Mouse (Mus musculus) lung, embryonic 14.5 days (tissue): ENCODE results near the gene Magi1. TPM values are rescaled to one million over a fixed set of nuclear protein-coding genes. Genes with fewer than 3 reads are reported as not detected.

ENCODE experiments used
- ATAC-seq: fragments of 200-750 bp; cut with Nextera tagmentation; 2 replicates; pipeline ENCODE4 v1.8.0; 2017; ENCODE audit warnings: mild to moderate bottlenecking, moderate TSS enrichment, moderate library complexity; ENCODE audit not compliant: insufficient read depth
- DNase-seq: peaks from one replicate; pipeline ENCODE4 v3.0.0-alpha.2; 2015
- H3K27ac ChIP-seq: fragments of 300-500 bp; sonication (generic); 2 replicates; pipeline ENCODE4 v1.5.1; 2014; ENCODE audit warnings: low read depth, mild to moderate bottlenecking, moderate library complexity
- H3K27me3 ChIP-seq: fragments of 300-500 bp; sonication (generic); 2 replicates; pipeline ENCODE4 v1.6.1; 2014; ENCODE audit warnings: low read length, control low read depth; ENCODE audit not compliant: insufficient read depth
- H3K36me3 ChIP-seq: fragments of 300-500 bp; sonication (generic); 2 replicates; pipeline ENCODE4 v1.6.1; 2014; ENCODE audit warnings: control low read depth; ENCODE audit not compliant: insufficient read depth
- H3K4me1 ChIP-seq: fragments of 300-500 bp; sonication (generic); 2 replicates; pipeline ENCODE4 v1.6.1; 2014; ENCODE audit warnings: antibody characterized with exemption, control low read depth; ENCODE audit not compliant: insufficient read depth
- H3K4me2 ChIP-seq: fragments of 300-500 bp; sonication (generic); 2 replicates; pipeline ENCODE4 v1.6.1; 2014; ENCODE audit warnings: mild to moderate bottlenecking
- H3K4me3 ChIP-seq: fragments of 300-500 bp; sonication (generic); 2 replicates; pipeline ENCODE4 v1.5.1; 2014; ENCODE audit warnings: low read depth, low read length
- H3K9ac ChIP-seq: fragments of 300-500 bp; sonication (generic); 2 replicates; pipeline ENCODE4 v1.6.1; 2014
- H3K9me3 ChIP-seq: fragments of 300-500 bp; sonication (generic); 2 replicates; pipeline ENCODE4 v1.6.1; 2016; ENCODE audit warnings: low read depth, low read length, control low read depth
- CTCF ChIP-seq: IDR thresholded peaks from 2 replicates; pipeline ENCODE4 v1.5.1; 2016; ENCODE audit warnings: antibody characterized with exemption, low read depth
- WGBS: fragments of 180-500 bp; shearing (Covaris S2); extraction: QIAGEN DNeasy Blood & Tissue Kit; methylation state at CpG from one replicate; pipeline ENCODE4 v1.1.7; 2014; 5-methylcytosine and 5-hydroxymethylcytosine counted together
- polyA plus RNA-seq: library from polyadenylated mRNA; unstranded; fragments of >200 nt; fragmentation: Nextera tagmentation; extraction: Ambion mirVana; gene quantifications from 2 replicates; pipeline ENCODE4 v1.2.1, GENCODE M21; 2014

Magi1 gene
- polyA plus RNA-seq, 1 experiment from 2014 or later: 10.1 TPM

DNA sequence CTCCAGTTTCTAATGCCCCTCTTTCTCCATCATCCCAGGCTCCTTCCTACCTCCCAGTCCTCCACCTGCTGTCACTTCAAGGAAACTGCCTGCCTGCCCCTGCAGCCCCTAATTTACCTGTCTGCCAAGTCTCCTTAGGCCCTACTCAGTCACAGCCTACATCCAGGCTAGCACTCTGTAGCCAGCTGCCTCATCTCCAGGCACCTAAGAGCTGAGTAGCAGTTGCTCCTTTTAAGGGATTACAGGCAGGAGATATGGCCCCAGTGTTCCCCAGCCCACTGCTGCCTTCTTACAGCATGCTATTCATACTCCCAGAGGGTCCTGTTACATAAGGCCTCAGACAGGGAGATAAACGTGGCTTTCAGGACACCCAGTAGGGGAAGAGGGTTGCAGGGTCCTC lies 426.9 kb downstream of the Magi1 start:
- H3K36me3 ChIP-seq: no peaks in the 10 kb centered on the region
- H3K9ac ChIP-seq: no peak overlapping the region
- no peak overlapping the region for H3K27ac ChIP-seq
- no peaks in the 10 kb centered on the region for H3K27me3 ChIP-seq
- H3K4me3 ChIP-seq: no peak overlapping the region
- H3K9me3 ChIP-seq: no peaks in the 10 kb centered on the region
- TF ChIP-seq CTCF: no peak
- no peak overlapping the region for H3K4me2 ChIP-seq
- H3K4me1 ChIP-seq: peaks cover 6% of the 10 kb centered on the region; the same call in 1 of the 2 replicates
- 28% methylated on average over 1 of the region's 1 CpGs for WGBS
- no peak for DNase-seq
- ATAC-seq: no peak

DNA sequence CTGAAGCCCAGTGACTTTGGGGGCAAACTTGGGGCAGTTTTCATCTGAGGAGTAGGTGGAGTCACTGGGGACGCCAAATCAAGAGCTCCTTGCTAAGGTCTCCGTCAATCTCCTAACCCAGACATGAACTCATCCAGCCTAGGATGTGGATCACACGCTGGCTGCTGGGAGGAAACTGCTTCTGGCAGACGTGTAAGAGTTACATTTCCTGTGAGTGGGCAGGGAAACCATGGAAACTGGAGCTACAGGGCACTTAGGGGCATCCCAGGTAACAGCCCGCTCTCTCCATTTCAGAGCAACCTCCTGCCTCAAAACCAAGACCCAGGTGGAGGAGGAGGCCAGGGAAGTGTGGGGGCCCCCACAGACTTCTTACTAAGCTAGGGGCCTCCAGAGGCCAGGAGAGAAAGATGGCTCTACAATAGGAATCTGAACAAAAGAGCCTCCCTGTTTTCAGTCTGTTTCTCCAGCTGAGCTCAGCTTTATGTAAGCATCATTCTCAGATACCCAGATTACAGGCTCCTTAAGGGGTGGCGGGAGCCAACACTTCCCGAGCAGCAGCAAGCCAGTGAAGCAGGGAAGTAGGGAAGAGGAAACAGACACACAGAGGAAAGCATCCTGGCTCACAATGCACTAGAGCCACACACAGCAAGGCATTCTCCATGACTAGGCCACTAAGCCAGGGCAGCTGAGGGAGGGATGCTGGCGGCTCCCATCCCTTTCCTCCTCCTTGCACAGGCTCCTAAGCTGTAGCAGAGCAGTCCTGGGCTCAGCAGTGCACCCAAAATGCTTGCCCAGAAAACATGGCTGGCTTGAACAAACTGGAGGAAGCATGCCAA lies 427.7 kb downstream of the Magi1 start:
- no peaks in the 10 kb centered on the region for H3K36me3 ChIP-seq
- ATAC-seq (no peak), DNase-seq (peak; percentile 34)
- H3K4me3 ChIP-seq: no peak overlapping the region
- H3K27ac ChIP-seq: 0 out of 2 replicates have a peak overlapping the region, but pooled peaks have one; percentile 18
- 32% methylated on average over 8 of the region's 8 CpGs for WGBS
- H3K27me3 ChIP-seq: no peaks in the 10 kb centered on the region
- no peak overlapping the region for H3K9ac ChIP-seq
- no peak overlapping the region for H3K4me2 ChIP-seq
- no peaks in the 10 kb centered on the region for H3K9me3 ChIP-seq
- no peak for TF ChIP-seq CTCF
- H3K4me1 ChIP-seq: peaks cover 6% of the 10 kb centered on the region; the same call in 1 of the 2 replicates

DNA sequence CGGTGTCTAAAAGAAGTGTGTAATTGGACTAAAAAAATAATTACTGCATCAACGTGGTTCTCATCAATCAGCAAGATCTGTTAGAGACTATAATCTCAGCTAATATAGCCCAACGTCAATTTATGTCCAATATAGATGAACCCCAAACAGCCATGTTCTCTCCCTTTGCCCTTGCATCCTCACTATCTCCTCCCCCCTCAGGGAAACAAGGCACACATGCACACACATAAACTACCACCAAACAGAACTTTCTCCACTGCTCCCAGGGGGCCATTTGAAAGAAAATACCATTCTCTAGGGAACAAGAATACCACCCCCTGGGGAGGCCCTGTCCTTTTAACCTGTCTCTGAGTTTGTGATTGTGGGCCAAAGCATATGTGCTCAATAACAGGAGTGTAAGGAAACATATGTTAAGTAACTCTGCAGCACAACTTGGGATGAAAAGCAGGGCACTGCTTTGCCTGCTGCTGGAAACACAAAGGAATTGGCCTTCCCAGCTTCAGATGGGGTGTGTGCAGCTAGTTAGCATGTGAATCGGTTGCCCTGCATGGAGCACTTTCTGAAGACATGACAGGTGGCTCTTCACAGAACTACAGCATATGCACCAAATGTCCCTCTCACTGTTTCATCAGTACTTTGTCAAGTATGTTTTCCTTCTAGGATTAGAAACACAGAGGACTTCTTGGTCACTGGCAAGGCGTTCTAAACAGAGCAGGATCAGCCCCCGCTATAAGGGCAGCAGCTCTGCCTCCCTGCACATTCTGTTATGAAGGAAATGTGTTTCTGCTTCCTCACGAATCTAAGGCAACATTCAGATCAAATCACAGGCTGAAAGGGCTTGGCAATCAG lies 434.6 kb downstream of the Magi1 start:
- ATAC-seq: no peak
- no peak for TF ChIP-seq CTCF
- H3K27me3 ChIP-seq: no peaks in the 10 kb centered on the region
- 54% methylated on average over 7 of the region's 7 CpGs for WGBS
- no peaks in the 10 kb centered on the region for H3K9me3 ChIP-seq
- H3K4me1 ChIP-seq: no peaks in the 10 kb centered on the region
- no peak overlapping the region for H3K4me3 ChIP-seq
- no peak overlapping the region for H3K9ac ChIP-seq
- no peak overlapping the region for H3K27ac ChIP-seq
- H3K4me2 ChIP-seq: no peak overlapping the region
- DNase-seq: no peak
- no peaks in the 10 kb centered on the region for H3K36me3 ChIP-seq

DNA sequence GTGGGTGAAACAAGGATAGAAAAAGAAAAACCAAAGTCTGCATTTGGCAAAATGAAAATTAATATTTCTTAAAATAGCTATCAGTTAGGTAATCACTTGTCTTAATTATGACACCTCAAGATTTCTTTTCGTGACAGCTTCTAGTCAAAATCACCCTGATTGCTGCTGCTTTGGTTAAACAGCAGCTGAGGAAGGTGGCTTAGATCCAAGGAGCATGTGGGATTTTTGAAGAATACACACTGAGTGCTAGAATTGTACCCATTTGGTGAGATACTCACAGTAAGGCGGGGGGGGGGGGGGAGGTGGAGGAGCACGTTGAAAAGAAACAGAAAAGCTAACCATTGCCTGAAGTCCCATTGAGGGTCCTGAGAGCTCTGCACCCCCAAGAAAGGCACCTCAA lies 438.2 kb downstream of the Magi1 start:
- Histone ChIP-seq H3K27ac (no peak overlapping the region), H3K4me3 (no peak overlapping the region), H3K9me3 (no peaks in the 10 kb centered on the region), H3K4me2 (no peak overlapping the region), H3K27me3 (no peaks in the 10 kb centered on the region), H3K4me1 (no peaks in the 10 kb centered on the region), H3K36me3 (no peaks in the 10 kb centered on the region), H3K9ac (no peak overlapping the region)
- 55% methylated on average over 3 of the region's 3 CpGs for WGBS
- no peak for ATAC-seq
- no peak for TF ChIP-seq CTCF
- no peak for DNase-seq

DNA sequence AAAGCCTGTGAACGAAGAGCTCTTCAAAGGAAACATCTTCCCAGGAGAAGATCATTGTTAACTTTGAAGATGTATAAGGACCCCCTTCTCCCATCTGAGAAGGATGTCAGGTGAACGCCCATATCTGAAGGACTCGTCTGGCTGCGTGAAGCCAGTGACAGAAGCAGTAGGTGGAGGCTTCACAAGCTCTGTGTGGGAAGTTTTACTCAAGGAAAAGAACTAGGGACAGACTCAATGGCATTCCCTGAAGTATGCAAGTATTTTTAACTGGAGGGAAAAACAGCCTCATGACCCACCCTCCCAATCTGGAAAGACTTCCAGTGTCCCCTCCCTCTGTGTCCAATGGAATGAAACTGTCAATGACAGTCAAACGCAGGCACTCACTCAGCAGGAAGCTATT lies 438.6 kb downstream of the Magi1 start:
- DNase-seq (no peak), ATAC-seq (no peak)
- Histone ChIP-seq H3K9me3 (no peaks in the 10 kb centered on the region), H3K4me2 (no peak overlapping the region), H3K27me3 (no peaks in the 10 kb centered on the region), H3K27ac (no peak overlapping the region), H3K9ac (no peak overlapping the region), H3K36me3 (no peaks in the 10 kb centered on the region), H3K4me1 (no peaks in the 10 kb centered on the region), H3K4me3 (no peak overlapping the region)
- 68% methylated on average over 5 of the region's 5 CpGs for WGBS
- no peak for TF ChIP-seq CTCF

DNA sequence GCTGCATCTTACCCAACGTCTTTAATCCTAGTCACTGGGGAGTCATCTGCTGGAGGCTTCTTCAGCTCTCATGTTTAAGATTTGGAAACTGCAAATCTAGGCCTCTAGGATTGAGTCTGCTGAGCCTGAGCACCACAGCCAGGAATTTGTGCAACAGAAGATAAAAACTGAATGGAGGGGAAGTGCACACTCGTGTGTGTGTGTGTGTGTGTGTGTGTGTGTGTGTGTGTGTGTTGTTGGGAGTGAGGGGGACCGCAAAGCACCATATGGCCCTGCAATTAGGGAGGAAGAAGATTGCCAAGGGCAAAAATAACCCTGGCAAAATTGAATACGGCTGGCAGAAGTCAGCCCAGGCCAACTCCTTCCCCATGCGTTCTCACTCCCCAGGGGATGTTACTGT lies 439.1 kb downstream of the Magi1 start:
- Histone ChIP-seq H3K27me3 (no peaks in the 10 kb centered on the region), H3K9ac (no peak overlapping the region), H3K4me2 (no peak overlapping the region), H3K27ac (no peak overlapping the region), H3K4me1 (no peaks in the 10 kb centered on the region), H3K4me3 (no peak overlapping the region), H3K36me3 (no peaks in the 10 kb centered on the region), H3K9me3 (no peaks in the 10 kb centered on the region)
- DNase-seq: no peak
- ATAC-seq: no peak
- no peak for TF ChIP-seq CTCF
- WGBS: 67% methylated on average over 5 of the region's 5 CpGs

DNA sequence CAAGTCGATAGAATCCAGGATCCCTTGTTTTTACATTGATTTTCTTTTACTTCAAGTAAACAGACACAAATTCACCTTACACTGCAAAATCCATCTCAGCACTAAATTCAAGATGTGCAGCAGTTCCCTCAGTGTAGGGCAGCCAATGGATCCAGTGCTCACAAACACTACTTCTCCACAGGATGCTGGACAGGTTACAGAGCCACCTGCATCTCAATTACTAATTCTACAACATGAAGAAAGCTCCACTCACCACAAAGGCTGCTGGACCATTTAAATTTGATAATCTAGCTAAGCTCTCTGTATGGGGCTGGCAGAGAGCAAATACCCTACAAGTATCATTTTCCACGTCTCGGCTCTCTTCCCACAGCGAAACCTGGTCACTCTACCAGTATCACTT lies 445.3 kb downstream of the Magi1 start:
- Histone ChIP-seq H3K27ac (no peak overlapping the region), H3K4me2 (no peak overlapping the region), H3K4me3 (no peak overlapping the region), H3K4me1 (no peaks in the 10 kb centered on the region; the same call in 1 of the 2 replicates), H3K36me3 (no peaks in the 10 kb centered on the region), H3K9ac (no peak overlapping the region), H3K9me3 (no peaks in the 10 kb centered on the region), H3K27me3 (no peaks in the 10 kb centered on the region)
- DNase-seq: no peak
- WGBS: 80% methylated on average over 4 of the region's 4 CpGs
- TF ChIP-seq CTCF: no peak
- no peak for ATAC-seq
